Mouse (Mus musculus) heart, embryonic 11.5 days (tissue): ENCODE results near the gene Rorc. TPM values are rescaled to one million over a fixed set of nuclear protein-coding genes. Genes with fewer than 3 reads are reported as not detected.

Experiments
- ATAC-seq: fragments of 200-750 bp; cut with Nextera tagmentation; replicated peaks from 2 replicates; pipeline ENCODE4 v1.8.0; 2017; ENCODE audit warnings: moderate library complexity; ENCODE audit not compliant: insufficient number of reproducible peaks, low FRiP score, low TSS enrichment
- H3K27ac ChIP-seq: fragments of 300-500 bp; sonication (generic); 2 replicates; pipeline ENCODE4 v1.5.1; 2014; ENCODE audit warnings: mild to moderate bottlenecking, low read depth, low read length
- H3K27me3 ChIP-seq: fragments of 300-500 bp; sonication (generic); 2 replicates; pipeline ENCODE4 v1.6.1; 2014; ENCODE audit warnings: mild to moderate bottlenecking, low read length, mixed read lengths; ENCODE audit not compliant: control insufficient read depth, insufficient read depth
- H3K36me3 ChIP-seq: fragments of 300-500 bp; sonication (generic); 2 replicates; pipeline ENCODE4 v1.6.1; 2014; ENCODE audit warnings: mild to moderate bottlenecking, low read length, moderate library complexity, mixed read lengths; ENCODE audit not compliant: control insufficient read depth, insufficient read depth
- H3K4me1 ChIP-seq: fragments of 300-500 bp; sonication (generic); 2 replicates; pipeline ENCODE4 v1.6.1; 2014; ENCODE audit warnings: low read length; ENCODE audit not compliant: control insufficient read depth, insufficient read depth
- H3K4me2 ChIP-seq: fragments of 300-500 bp; sonication (generic); 2 replicates; pipeline ENCODE4 v1.6.1; 2014; ENCODE audit warnings: mild to moderate bottlenecking, moderate library complexity
- H3K4me3 ChIP-seq: fragments of 300-500 bp; sonication (generic); 2 replicates; pipeline ENCODE4 v1.5.1; 2014; ENCODE audit warnings: low read depth, low read length
- H3K9ac ChIP-seq: fragments of 300-500 bp; sonication (generic); 2 replicates; pipeline ENCODE4 v1.6.1; 2014; ENCODE audit warnings: mild to moderate bottlenecking, low read depth, low read length, moderate library complexity
- H3K9me3 ChIP-seq: fragments of 300-500 bp; sonication (generic); replicated peaks from 2 replicates; pipeline ENCODE4 v1.6.1; 2016; ENCODE audit warnings: low read length; ENCODE audit not compliant: control insufficient read depth
- WGBS: fragments of 180-500 bp; shearing (Covaris S2); extraction: QIAGEN DNeasy Blood & Tissue Kit; methylation state at CpG from one replicate; pipeline ENCODE4 v1.1.7; 2014; ENCODE audit not compliant: insufficient replicate concordance; 5-methylcytosine and 5-hydroxymethylcytosine counted together
- polyA plus RNA-seq: library from polyadenylated mRNA; unstranded; fragments of >200 nt; fragmentation: Nextera tagmentation; extraction: Ambion mirVana; gene quantifications from 2 replicates; pipeline ENCODE4 v1.2.1, GENCODE M21; 2014

The Rorc gene
- polyA plus RNA-seq, 1 experiment from 2014 or later, result 0.44 TPM

DNA sequence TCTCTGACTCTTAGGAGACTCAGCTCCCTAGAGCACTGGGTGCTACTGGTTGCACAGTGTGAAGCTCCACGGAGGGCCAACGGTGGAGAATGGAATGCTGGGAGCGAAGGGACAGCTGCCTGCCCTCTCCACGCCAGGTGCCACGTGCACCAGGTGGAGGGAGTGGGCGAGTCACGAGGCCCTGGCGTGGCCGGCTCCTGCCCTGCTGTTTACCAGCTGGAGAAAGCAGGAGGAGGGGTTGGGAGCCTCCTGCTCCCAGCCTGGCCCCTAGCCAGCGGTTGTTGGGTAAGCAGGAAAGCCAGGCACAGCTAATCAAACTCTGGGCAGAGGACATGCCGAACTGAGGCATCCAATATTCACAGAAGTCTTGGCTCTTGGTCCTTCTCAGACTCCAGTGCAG is 957 bp upstream of the Rorc start:
- Histone ChIP-seq H3K9me3 (no peaks in the 10 kb centered on the region), H3K27ac (no peak overlapping the region), H3K9ac (peak overlapping the region; percentile 49; the same call in 1 of the 2 replicates), H3K4me3 (peak overlapping the region; percentile 11; the same call in 1 of the 2 replicates), H3K36me3 (no peaks in the 10 kb centered on the region), H3K4me2 (peak overlapping the region; percentile 56), H3K4me1 (peaks cover 12% of the 10 kb centered on the region), H3K27me3 (peaks cover 18% of the 10 kb centered on the region)
- 2% methylated on average over 11 of the region's 11 CpGs for WGBS
- ATAC-seq, result peak; percentile 33; the same call in 1 of the 2 replicates

DNA sequence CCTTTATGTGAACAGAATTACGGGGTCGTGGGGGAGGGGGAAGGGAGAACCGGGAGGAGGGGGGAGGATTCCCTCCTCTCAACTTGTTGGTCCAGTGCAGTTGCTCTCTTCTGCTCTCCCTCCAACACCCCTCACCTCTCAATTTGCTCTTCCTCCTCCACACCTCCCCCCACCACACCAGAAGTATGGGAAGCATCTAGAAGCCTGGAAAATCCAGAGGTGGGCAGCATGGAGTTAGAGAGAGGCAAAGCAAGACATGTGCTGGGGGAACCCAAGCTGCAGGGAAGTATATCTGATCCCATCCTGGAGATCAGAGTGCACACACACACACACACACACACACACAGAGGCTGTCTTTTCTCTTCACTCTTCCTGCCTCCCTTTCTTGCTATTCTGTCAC is 556 bp upstream of the Rorc start:
- WGBS, result 3% methylated on average over 3 of the region's 3 CpGs
- Histone ChIP-seq H3K36me3 (no peaks in the 10 kb centered on the region), H3K9me3 (no peaks in the 10 kb centered on the region), H3K9ac (0 out of 2 replicates have a peak overlapping the region, but pooled peaks have one; percentile 49), H3K4me3 (peak overlapping the region; percentile 11; the same call in 1 of the 2 replicates), H3K4me1 (peaks cover 12% of the 10 kb centered on the region), H3K27ac (no peak overlapping the region), H3K4me2 (peak overlapping the region; percentile 56), H3K27me3 (peaks cover 18% of the 10 kb centered on the region)
- no peak for ATAC-seq

DNA sequence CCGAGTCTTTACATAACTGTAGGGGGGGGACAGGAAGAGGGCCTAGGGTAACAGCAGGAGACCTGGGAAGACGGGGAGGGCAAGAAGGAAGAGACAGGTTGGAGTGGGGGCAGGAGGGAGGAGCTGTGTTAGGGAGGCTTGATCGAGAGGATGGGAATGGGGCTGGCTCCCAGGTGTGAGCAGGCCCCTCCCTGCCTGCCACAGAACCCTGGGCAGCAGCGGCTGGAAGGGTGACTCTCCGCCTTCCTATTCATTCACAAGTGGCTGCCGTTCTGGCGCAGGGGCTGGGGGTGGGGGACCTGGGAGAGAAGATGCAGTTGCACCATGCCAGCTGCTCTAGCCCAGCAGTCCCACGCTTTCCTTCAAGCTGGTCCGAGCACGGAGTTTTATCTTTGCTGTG is 496 bp downstream of the Rorc start:
- Histone ChIP-seq H3K4me2 (peak overlapping the region; percentile 61), H3K4me3 (peak overlapping the region; percentile 23; the same call in 1 of the 2 replicates), H3K27ac (no peak overlapping the region), H3K9me3 (no peaks in the 10 kb centered on the region), H3K4me1 (peaks cover 12% of the 10 kb centered on the region), H3K9ac (no peak overlapping the region), H3K36me3 (no peaks in the 10 kb centered on the region), H3K27me3 (peaks cover 18% of the 10 kb centered on the region)
- no peak for ATAC-seq
- WGBS, result 4% methylated on average over 10 of the region's 10 CpGs

DNA sequence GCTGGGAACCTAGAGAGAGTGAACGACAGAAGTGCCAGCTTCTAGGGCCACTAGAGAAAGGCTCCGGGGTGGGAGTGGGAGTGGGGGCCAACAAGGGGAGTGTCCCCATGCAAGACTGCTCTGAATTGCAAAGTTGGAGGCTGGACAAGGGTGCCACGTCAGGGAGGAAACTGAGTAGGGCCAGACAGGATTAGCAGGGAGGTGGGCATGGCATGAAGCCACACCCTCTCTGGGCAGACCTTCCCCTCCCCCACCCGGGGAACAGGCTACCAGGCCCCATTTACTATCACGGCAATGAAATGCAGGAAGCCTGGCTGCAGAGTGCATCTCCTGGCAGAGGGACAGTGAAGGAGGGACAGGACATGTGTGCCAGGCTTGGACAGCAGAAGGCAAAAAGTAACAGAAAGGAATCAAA is 1.0 kb downstream of the Rorc start:
- H3K9ac ChIP-seq, result no peak overlapping the region
- no peak for ATAC-seq
- peaks cover 18% of the 10 kb centered on the region for H3K27me3 ChIP-seq
- H3K27ac ChIP-seq, result no peak overlapping the region
- peak overlapping the region; percentile 23 for H3K4me3 ChIP-seq
- peaks cover 12% of the 10 kb centered on the region for H3K4me1 ChIP-seq
- WGBS, result 1% methylated on average over 5 of the region's 5 CpGs
- H3K36me3 ChIP-seq, result no peaks in the 10 kb centered on the region
- H3K9me3 ChIP-seq, result no peaks in the 10 kb centered on the region
- H3K4me2 ChIP-seq, result peak overlapping the region; percentile 61

DNA sequence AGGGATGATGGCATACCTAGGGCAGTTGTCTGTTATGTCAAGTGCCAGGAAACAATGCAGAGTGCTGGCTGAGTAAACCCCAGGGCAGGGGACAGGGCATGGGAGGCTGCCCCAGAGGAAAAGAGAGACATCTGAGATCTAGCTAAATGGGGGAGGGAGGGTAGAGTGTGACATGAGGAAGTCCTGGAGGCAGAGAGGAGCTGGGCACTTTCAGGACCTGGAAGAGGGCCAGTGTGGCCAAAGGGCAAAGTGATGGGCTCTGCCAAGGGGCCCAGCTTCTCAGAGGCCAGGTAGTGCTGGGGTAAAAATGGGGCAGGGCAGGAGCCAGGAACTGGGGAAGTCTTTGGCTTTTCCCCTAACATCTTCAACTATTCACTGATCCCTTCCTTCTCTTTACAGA is 2.0 kb downstream of the Rorc start:
- H3K4me3 ChIP-seq, result no peak overlapping the region
- no peak overlapping the region for H3K4me2 ChIP-seq
- no peak overlapping the region for H3K9ac ChIP-seq
- no peak for ATAC-seq
- no peaks in the 10 kb centered on the region for H3K9me3 ChIP-seq
- no peak overlapping the region for H3K27ac ChIP-seq
- no peaks in the 10 kb centered on the region for H3K36me3 ChIP-seq
- H3K27me3 ChIP-seq, result peaks cover 18% of the 10 kb centered on the region
- peaks cover 12% of the 10 kb centered on the region for H3K4me1 ChIP-seq

DNA sequence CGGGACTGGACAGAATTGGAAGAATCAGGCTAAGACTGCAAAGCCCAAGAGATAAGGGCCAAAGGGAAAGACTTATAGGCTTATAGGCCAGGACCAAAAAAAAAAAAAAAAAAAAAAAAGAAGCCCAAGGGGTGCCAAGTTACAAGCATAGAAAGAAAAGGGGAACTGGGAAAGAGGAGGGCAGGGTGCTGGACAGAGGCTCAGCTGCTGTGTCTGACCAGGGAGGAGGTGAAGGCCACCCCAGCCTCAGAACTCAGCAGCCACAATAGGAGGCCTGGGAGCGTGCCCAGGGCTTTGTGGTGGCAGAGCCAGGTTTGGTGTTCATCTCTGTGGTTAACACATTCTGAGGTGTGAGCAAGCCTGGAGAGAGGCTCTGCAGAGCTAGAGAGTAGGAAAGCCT is 2.6 kb downstream of the Rorc start:
- Histone ChIP-seq H3K4me3 (no peak overlapping the region), H3K9ac (no peak overlapping the region), H3K27me3 (peaks cover 18% of the 10 kb centered on the region), H3K4me2 (no peak overlapping the region), H3K9me3 (no peaks in the 10 kb centered on the region), H3K36me3 (no peaks in the 10 kb centered on the region), H3K4me1 (peaks cover 12% of the 10 kb centered on the region), H3K27ac (no peak overlapping the region)
- WGBS, result 69% methylated on average over 2 of the region's 2 CpGs
- ATAC-seq, result no peak

DNA sequence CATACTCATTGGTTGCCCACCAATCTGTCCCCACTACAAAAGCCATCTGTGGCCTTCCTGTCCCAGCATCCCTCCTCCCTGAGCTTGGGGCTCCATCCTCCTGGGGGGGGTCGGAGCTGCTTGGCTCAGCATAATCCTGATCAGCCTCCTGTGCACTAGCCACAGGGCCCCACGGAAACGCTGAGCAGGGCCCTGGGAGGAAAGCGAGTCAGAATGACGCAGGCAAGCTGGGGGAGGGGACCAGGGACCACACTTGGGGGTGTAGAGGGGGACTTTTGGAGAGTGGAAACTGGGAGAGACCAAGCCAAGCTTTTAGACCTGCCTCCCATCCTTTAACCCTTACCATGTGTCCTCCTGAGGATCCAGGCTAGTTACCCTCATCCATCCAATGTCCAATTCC is 3.3 kb downstream of the Rorc start:
- 48% methylated on average over 5 of the region's 5 CpGs for WGBS
- Histone ChIP-seq H3K27me3 (peaks cover 18% of the 10 kb centered on the region), H3K9me3 (no peaks in the 10 kb centered on the region), H3K4me2 (no peak overlapping the region), H3K27ac (no peak overlapping the region), H3K4me1 (peaks cover 12% of the 10 kb centered on the region), H3K4me3 (no peak overlapping the region), H3K36me3 (no peaks in the 10 kb centered on the region), H3K9ac (no peak overlapping the region)
- ATAC-seq, result no peak

DNA sequence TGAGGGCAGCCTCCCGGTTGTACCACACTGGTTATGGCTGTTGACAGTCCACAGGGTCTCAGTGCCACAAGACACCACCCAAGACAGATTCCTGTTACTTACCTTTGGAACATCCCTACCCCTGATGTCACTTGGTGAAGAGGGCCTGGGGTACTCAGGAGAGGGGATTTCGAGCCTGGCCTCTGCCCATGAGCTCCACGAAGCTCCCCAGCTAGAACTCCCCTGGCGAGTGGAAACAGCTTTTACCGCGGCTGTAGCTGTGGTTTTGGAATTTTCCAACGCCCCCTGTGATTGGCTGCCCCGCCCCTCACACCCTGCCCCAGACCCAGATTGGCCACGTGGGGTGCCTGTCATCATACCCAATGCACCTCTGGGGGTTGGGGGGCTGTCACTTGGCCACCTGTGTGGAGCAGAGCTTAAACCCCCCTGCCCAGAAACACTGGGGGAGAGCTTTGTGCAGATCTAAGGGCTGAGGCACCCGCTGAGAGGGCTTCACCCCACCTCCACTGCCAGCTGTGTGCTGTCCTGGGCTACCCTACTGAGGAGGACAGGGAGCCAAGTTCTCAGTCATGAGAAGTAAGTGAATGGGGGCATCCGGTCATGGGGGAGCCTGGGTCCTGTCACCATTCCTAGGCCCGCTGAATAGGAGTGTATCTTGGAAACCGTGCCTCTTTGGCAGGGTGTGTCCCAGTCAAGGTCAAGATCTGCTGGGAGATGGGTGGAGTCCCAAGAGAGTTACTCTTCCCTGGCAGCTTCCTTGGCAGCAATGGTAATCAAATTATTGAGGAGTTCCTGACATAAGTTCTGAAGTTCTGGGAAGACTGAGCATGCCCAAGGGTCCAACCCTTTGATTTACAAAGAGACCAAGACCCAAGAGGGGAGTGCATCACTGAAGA is 4.7 kb downstream of the Rorc start:
- Histone ChIP-seq H3K9ac (no peak overlapping the region), H3K27ac (no peak overlapping the region), H3K4me2 (no peak overlapping the region), H3K36me3 (no peaks in the 10 kb centered on the region), H3K4me1 (peaks cover 9% of the 10 kb centered on the region), H3K4me3 (no peak overlapping the region), H3K27me3 (peaks cover 18% of the 10 kb centered on the region), H3K9me3 (no peaks in the 10 kb centered on the region)
- 6% methylated on average over 13 of the region's 13 CpGs for WGBS
- no peak for ATAC-seq
